Mouse (Mus musculus) midbrain, embryonic 13.5 days (tissue): Measurements from ENCODE around the gene Rhot2. TPM values are rescaled to one million over a fixed set of nuclear protein-coding genes. Genes with fewer than 3 reads are reported as not detected.

ENCODE experiments used
- ATAC-seq: fragments of 200-750 bp; cut with Nextera tagmentation; 2 replicates; pipeline ENCODE4 v1.8.0; 2017; ENCODE audit warnings: mild to moderate bottlenecking, moderate TSS enrichment, moderate library complexity
- H3K27ac ChIP-seq: fragments of 300-500 bp; sonication (generic); 2 replicates; pipeline ENCODE4 v1.5.1; 2015; ENCODE audit warnings: inconsistent platforms, mild to moderate bottlenecking, moderate library complexity
- H3K27me3 ChIP-seq: fragments of 300-500 bp; sonication (generic); 2 replicates; pipeline ENCODE4 v1.6.1; 2015; ENCODE audit warnings: mild to moderate bottlenecking, inconsistent platforms
- H3K36me3 ChIP-seq: fragments of 300-500 bp; sonication (generic); 2 replicates; pipeline ENCODE4 v1.6.1; 2015; ENCODE audit warnings: mild to moderate bottlenecking, inconsistent platforms
- H3K4me1 ChIP-seq: fragments of 300-500 bp; sonication (generic); replicated peaks from 2 replicates; pipeline ENCODE4 v1.6.1; 2015; ENCODE audit warnings: inconsistent platforms
- H3K4me2 ChIP-seq: fragments of 300-500 bp; sonication (generic); replicated peaks from 2 replicates; pipeline ENCODE4 v1.6.1; 2015; ENCODE audit warnings: moderate library complexity, mild to moderate bottlenecking, inconsistent platforms
- H3K4me3 ChIP-seq: fragments of 300-500 bp; sonication (generic); replicated peaks from 2 replicates; pipeline ENCODE4 v1.5.1; 2015; ENCODE audit warnings: mild to moderate bottlenecking, inconsistent platforms
- H3K9ac ChIP-seq: fragments of 300-500 bp; sonication (generic); replicated peaks from 2 replicates; pipeline ENCODE4 v1.6.1; 2015; ENCODE audit warnings: mild to moderate bottlenecking, inconsistent platforms
- H3K9me3 ChIP-seq: fragments of 300-500 bp; sonication (generic); 2 replicates; pipeline ENCODE4 v1.6.1; 2016; ENCODE audit warnings: mild to moderate bottlenecking, inconsistent platforms
- WGBS: fragments of 180-500 bp; shearing (Covaris S2); methylation state at CpG from one replicate; pipeline ENCODE4 v1.1.7; 2015; 5-methylcytosine and 5-hydroxymethylcytosine counted together
- polyA plus RNA-seq: library from polyadenylated mRNA; unstranded; fragments of >200 nt; fragmentation: Nextera tagmentation; extraction: Ambion mirVana; gene quantifications from 2 replicates; pipeline ENCODE4 v1.2.1, GENCODE M21; 2015

The Rhot2 gene
- polyA plus RNA-seq, 1 experiment from 2014 or later, result 16.4 TPM

DNA sequence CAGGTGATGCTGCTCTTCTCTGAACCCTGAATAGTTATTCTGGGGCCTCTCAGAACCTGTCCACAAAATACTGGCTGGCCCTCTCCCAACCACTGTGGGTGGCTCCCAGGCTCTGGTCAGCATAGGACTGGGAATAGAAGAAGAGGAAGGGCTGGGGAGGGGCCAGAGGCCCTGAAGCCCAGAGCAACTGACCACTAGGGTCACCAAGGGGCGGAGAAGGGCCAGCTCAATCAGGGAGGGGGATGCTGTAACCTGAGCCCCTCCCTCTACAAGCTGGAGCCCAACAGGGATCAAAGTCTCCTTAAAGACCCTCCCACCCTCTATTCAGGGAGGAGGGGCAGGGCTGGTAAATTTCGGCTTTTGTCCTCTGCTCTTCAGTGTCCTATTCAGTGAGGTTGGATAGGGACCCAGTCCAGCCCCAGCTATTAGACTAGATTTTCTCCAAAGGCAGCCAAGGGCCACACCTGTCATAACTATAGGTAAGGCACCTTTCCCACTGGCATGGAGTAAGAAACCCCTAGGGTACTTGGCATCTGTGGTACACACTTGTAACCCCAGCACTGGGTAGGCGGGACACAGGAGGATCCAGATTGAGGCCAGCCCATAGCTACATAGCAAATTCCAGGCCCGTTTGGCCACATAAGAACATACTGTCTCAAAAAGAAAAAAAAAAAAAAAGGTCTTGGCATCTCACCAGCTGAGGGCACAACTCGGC, 35.7 kb upstream of the Rhot2 start, which contains the start of gene Wfikkn1:
Gene Wfikkn1, minus strand, starts transcription at position 663 of the 715 bp plus-strand sequence.
- H3K27me3 ChIP-seq, result no peaks in the 10 kb centered on the region
- no peak within 1 kb of the TSS for H3K4me2 ChIP-seq
- no peaks in the 10 kb centered on the region for H3K9me3 ChIP-seq
- H3K27ac ChIP-seq, result peak within 1 kb of the TSS; percentile 74
- no peak within 1 kb of the TSS for H3K4me3 ChIP-seq
- peaks cover 44% of the 10 kb centered on the region for H3K4me1 ChIP-seq
- no peak for ATAC-seq
- 20% methylated on average over 5 of the region's 5 CpGs for WGBS
- peaks cover 60% of the 10 kb centered on the region for H3K36me3 ChIP-seq
- H3K9ac ChIP-seq, result peak within 1 kb of the TSS; percentile 33; the same call in 1 of the 2 replicates

DNA sequence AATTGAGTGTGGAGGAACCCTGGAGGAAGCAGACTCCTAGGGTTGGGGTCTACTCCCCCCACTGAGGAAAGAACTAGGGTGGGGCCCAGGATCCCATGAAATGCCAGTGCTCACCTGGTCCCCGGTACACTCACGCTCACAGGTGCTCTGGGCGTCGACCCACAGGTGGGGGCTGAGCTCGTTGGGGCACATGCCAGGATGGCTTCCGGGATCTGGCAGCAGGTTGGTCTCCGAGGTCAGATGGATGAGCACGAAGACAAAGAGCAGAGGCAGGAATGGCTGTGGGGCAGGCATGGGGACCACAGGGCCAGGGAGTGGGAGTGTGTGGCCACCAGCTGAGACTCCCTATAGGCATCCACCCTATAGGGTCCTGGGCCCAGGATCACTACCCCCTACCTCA, 35.1 kb upstream of the Rhot2 start:
- ATAC-seq, result no peak
- H3K27ac ChIP-seq, result no peak overlapping the region

DNA sequence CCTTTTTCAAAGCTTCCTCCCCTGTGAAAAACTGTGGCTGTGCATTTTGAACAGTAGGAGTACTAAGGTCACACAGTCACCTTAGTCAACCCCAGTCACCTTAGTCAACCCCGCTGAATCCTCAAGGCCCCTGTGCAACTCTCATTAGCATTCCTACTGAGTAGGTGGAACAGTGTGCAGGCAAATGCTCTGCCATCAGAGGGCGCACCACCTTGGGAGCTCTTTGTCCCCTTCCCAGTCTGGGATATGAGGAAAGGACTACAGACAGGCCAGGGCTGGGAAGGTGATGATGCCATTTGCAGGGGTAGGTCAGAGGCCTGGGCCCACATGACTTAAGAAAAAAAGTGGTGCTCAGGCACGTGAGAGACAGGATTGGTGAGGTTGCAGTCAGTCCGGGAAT, 34.6 kb upstream of the Rhot2 start:
- ATAC-seq, result no peak
- H3K4me3 ChIP-seq, result no peak overlapping the region
- WGBS, result 46% methylated on average over 4 of the region's 4 CpGs

More for the DNA sequence above, 35.1 kb upstream of the Rhot2 start:
- Histone ChIP-seq H3K4me3 (no peak overlapping the region), H3K9me3 (no peaks in the 10 kb centered on the region), H3K36me3 (peaks cover 55% of the 10 kb centered on the region), H3K27me3 (no peaks in the 10 kb centered on the region), H3K4me1 (peaks cover 41% of the 10 kb centered on the region), H3K4me2 (no peak overlapping the region), H3K9ac (0 out of 2 replicates have a peak overlapping the region, but pooled peaks have one; percentile 4)
- WGBS, result 62% methylated on average over 8 of the region's 8 CpGs

DNA sequence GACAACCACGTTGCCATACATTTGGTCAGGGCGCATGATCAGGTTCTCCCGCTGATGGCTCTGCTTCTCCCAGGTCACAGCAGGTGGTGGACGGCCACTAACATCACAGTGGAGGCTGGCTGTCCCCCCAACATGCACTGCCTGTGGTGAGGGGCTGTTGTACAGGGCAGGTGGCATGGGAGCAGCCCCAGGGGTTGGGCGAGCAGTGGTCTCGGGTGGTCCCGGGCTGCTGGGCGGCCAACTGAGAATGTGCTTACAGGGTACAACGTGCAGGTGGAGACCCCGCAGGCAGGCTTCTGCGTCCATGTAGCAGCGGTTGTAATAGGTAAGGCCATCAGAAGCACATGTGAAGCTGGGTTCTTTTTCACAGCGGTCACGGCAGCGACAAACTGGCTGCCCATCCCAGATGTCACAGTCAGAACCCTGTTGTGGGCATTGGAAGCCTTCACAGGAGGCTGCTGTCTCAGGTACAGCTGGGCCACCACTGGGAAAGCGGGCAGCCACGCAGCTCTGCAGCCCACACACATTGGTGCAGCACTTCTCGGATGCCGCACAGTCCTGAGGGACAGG, 34.0 kb upstream of the Rhot2 start:
- Histone ChIP-seq H3K4me3 (no peak overlapping the region), H3K27me3 (no peaks in the 10 kb centered on the region), H3K27ac (peak overlapping the region; percentile 15; the same call in 1 of the 2 replicates), H3K9ac (no peak overlapping the region), H3K4me1 (peaks cover 50% of the 10 kb centered on the region), H3K9me3 (no peaks in the 10 kb centered on the region), H3K4me2 (no peak overlapping the region), H3K36me3 (peaks cover 45% of the 10 kb centered on the region)
- no peak for ATAC-seq
- WGBS, result 84% methylated on average over 19 of the region's 19 CpGs

More for the DNA sequence above, 34.6 kb upstream of the Rhot2 start:
- no peaks in the 10 kb centered on the region for H3K27me3 ChIP-seq
- H3K9ac ChIP-seq, result 0 out of 2 replicates have a peak overlapping the region, but pooled peaks have one; percentile 4
- no peak overlapping the region for H3K4me2 ChIP-seq
- peaks cover 44% of the 10 kb centered on the region for H3K4me1 ChIP-seq
- H3K27ac ChIP-seq, result no peak overlapping the region
- H3K9me3 ChIP-seq, result no peaks in the 10 kb centered on the region
- peaks cover 50% of the 10 kb centered on the region for H3K36me3 ChIP-seq

DNA sequence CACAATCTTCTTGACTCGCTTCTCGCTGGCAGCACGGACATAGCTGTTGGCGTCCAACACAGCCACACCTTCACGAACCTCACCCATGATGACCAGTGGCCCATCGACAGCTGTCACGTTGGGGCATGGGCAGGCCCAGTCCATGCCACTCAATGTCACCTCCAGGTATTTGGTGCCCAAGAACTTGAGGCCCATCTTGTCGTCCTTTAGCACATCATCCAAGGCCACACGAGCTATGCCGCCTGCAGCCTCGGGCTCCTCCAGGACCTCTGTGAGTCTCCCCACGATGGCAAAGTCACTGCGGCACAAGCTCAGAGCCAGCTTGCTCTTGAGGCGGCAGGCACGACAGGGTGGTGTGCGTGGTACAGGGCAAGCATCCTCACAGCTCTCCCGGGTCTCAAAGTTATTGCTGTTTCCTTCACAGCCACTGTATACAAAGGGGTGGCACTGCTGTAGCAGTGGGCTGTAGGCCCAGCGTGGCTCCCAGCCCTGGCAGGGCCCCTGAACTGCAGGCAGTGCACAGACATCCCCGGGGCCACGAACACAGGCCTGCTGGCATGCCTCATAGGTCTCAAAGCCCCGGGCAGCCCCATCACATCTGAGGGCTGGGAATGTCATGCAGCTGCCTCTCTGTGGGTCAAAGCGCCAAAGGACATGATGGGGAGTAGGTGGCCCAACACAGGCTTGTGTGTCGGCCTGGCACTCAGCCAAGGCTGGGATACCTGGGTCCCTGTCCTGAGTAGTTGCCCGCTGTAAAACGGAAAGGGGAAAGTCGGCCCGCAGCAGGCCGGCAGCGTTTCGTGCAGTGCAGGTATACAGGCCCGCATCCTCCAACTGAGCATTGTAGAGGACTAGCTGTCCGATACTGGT, 33.3 kb upstream of the Rhot2 start:
- Histone ChIP-seq H3K9me3 (no peaks in the 10 kb centered on the region), H3K4me1 (peaks cover 50% of the 10 kb centered on the region), H3K36me3 (peaks cover 37% of the 10 kb centered on the region), H3K4me3 (no peak overlapping the region), H3K9ac (no peak overlapping the region), H3K27ac (no peak overlapping the region), H3K27me3 (no peaks in the 10 kb centered on the region), H3K4me2 (no peak overlapping the region)
- ATAC-seq, result no peak
- WGBS, result 93% methylated on average over 32 of the region's 32 CpGs

DNA sequence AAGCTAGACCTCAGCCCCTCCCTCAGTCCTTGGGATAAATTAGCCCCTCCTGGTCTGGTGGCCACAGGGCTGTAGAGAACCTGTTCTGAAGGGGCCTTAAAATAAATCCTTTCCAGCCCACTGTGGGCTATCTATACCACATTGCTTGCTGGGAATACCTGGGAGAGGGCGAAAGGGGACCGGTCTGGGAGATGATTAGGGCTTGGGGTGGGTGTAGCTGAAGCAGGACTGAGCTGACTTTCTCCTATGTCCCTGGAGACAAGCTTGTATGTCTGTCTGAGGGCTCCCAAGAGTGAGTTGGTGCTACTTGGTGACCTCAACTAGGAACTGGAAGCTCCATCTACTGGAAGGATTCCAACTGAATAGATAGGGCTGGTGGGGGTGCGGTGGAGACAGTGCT, 32.4 kb upstream of the Rhot2 start:
- Histone ChIP-seq H3K4me1 (peaks cover 49% of the 10 kb centered on the region), H3K36me3 (peaks cover 28% of the 10 kb centered on the region), H3K4me3 (no peak overlapping the region), H3K9me3 (no peaks in the 10 kb centered on the region), H3K4me2 (peak overlapping the region; percentile 95), H3K27me3 (no peaks in the 10 kb centered on the region), H3K9ac (no peak overlapping the region), H3K27ac (no peak overlapping the region)
- 90% methylated on average over 3 of the region's 3 CpGs for WGBS
- ATAC-seq, result no peak

DNA sequence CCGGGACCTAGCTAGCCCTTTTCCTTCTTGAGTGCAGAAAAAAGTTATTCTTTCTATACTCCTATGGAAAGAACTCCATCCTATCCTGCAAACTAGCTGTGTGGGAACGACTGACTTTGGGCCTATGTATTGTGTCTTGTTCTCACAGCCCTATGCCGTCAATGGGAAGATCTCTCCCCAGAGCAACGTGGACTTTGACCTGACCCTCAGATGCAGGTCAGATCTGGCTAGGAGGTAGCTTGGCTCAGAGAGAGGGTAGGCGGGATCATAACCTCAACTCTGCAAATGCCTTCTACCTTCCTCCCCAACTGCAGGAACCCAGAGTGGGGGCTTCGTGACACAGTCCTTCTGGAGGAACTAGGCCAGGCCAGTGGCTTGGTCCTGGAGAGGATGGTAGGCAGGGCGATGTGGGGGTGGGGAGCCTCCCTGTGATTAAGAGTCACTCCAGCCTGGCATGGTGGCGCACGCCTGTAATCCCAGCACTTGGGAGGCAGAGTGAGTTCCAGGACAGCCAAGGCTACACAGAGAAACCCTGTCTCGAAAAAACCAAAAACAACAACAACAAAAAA, 31.8 kb upstream of the Rhot2 start:
- H3K27ac ChIP-seq, result no peak overlapping the region
- H3K9ac ChIP-seq, result peak overlapping the region; percentile 90
- H3K4me2 ChIP-seq, result peak overlapping the region; percentile 95
- no peaks in the 10 kb centered on the region for H3K27me3 ChIP-seq
- 61% methylated on average over 10 of the region's 10 CpGs for WGBS
- H3K4me1 ChIP-seq, result peaks cover 43% of the 10 kb centered on the region
- peaks cover 27% of the 10 kb centered on the region for H3K36me3 ChIP-seq
- H3K4me3 ChIP-seq, result peak overlapping the region; percentile 80
- no peak for ATAC-seq
- H3K9me3 ChIP-seq, result no peaks in the 10 kb centered on the region

DNA sequence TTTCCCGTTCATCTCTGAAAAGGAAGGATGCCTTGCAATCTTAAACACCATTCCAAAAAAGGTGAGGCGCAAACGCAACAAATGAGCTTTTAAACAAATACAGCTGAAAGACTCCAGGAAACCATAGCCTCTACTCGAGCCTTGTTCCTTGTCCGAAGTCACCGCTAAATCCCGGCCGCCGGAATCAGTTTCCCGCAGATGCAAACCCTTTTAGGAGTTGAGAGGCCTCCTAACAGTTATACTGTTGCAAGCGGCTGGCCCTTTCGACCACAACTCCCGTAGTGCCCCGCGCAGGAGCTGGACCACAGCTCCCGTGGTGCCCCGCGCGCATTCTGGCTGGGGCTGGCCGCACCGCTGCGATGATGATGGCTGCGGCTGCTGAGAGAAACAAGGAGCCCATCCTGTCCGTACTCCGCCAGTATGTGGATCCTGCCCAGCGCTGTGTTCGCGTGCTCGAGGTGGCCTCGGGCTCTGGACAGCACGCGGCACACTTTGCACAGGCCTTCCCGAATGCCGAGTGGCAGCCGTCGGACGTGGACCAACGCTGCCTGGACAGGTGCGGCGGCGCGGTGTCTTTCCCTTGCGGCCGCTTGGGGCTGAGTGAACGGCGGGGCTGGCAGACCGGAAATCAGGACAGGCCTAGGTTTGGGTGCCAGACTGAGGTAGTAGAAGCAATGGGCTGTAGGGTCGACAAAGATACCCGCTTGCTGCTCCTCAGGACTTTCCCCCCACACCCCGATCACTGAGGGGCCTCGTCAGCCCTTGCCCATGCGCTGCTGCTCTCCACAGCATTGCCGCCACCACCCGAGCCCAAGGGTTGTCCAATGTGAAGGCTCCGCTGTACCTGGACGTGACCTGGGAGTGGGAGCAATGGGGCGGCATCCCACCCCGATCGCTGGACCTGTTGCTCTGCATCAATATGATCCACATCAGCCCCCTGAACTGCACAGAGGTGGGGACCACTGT, 30.8 kb upstream of the Rhot2 start:
- Histone ChIP-seq H3K27ac (peak overlapping the region; percentile 95), H3K9ac (peak overlapping the region; percentile 90), H3K9me3 (no peaks in the 10 kb centered on the region), H3K4me2 (peak overlapping the region; percentile 95), H3K27me3 (no peaks in the 10 kb centered on the region), H3K4me3 (peak overlapping the region; percentile 80), H3K4me1 (peaks cover 33% of the 10 kb centered on the region), H3K36me3 (peaks cover 27% of the 10 kb centered on the region)
- WGBS, result under 1% methylated on average over 59 of the region's 59 CpGs
- ATAC-seq, result peak; percentile 94

DNA sequence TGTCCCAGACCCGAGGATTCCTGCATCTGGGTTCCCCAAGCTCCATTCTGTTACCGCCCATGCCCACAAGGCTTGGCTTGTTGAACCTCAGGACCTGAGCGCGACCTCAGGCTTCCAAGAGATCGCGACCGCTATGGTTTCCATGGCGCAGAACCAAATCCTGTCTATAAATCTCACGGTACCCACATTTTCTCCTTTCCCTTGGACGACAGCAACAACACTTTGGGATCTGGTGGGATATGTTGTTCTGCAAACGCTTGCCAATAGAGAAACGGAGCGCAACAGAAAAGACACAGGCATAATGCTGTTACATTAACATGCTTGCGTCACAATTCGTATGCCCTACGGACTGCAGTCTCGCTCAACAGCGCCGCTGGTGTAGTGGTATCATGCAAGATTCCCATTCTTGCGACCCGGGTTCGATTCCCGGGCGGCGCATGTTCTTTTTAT, 30.1 kb upstream of the Rhot2 start, which contains the start of gene Mettl26:
Gene Mettl26, plus strand, starts transcription at position 354 of the 450 bp plus-strand sequence.
- H3K9me3 ChIP-seq, result no peaks in the 10 kb centered on the region
- ATAC-seq, result peak; percentile 53

DNA sequence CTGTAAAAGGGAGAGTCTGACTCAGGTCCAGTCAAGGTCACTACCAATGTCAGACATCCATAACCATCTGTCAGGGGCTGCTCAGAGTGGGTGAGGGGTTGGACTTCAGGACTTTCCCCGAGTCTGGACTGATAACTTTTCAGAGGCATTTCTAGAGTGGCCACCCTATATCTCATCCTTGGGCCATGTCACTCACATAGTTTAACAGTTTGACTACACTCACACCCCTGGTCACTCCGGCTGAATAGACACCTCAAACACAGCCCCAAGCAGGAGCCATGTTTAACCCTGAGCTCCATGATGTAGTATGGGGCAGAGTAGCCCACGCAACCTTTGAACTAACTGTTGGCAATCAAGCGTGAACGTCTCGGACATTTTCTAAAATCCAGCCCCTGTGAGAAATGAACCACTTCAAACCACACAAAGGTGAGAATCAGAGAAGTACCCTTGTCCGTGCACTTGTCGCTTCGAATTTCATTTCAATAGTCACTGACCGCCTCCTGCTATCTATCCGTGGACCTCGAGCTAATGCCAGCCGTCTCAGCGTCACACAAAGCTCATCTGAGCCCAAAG, 29.6 kb upstream of the Rhot2 start:
- ATAC-seq, result peak; percentile 12; the same call in 1 of the 2 replicates
- Histone ChIP-seq H3K27me3 (no peaks in the 10 kb centered on the region), H3K4me2 (peak overlapping the region; percentile 95), H3K36me3 (peaks cover 18% of the 10 kb centered on the region), H3K4me3 (peak overlapping the region; percentile 80), H3K9ac (peak overlapping the region; percentile 69), H3K27ac (peak overlapping the region; percentile 95), H3K9me3 (no peaks in the 10 kb centered on the region), H3K4me1 (peaks cover 25% of the 10 kb centered on the region)
- WGBS, result 6% methylated on average over 14 of the region's 14 CpGs

More for the DNA sequence above, 30.1 kb upstream of the Rhot2 start, which contains the start of gene Mettl26:
- no peaks in the 10 kb centered on the region for H3K27me3 ChIP-seq
- peak within 1 kb of the TSS; percentile 80 for H3K4me3 ChIP-seq
- H3K4me1 ChIP-seq, result peaks cover 26% of the 10 kb centered on the region
- H3K27ac ChIP-seq, result peak within 1 kb of the TSS; percentile 95
- under 1% methylated on average over 25 of the region's 25 CpGs for WGBS
- H3K4me2 ChIP-seq, result peak within 1 kb of the TSS; percentile 95
- H3K9ac ChIP-seq, result peak within 1 kb of the TSS; percentile 90
- peaks cover 23% of the 10 kb centered on the region for H3K36me3 ChIP-seq
